Mouse (Mus musculus): ENCODE data around the gene Catsperg1. TPM values are rescaled to one million over a fixed set of nuclear protein-coding genes. Genes with fewer than 3 reads are reported as not detected.
"Not testable (repeated sequence)": the region's sequence is repeated elsewhere in the genome, so short reads cannot be mapped to it uniquely, and the experiment has no call there.

Catsperg1 gene
- polyA plus RNA-seq, 1 experiment: 254 TPM

DNA sequence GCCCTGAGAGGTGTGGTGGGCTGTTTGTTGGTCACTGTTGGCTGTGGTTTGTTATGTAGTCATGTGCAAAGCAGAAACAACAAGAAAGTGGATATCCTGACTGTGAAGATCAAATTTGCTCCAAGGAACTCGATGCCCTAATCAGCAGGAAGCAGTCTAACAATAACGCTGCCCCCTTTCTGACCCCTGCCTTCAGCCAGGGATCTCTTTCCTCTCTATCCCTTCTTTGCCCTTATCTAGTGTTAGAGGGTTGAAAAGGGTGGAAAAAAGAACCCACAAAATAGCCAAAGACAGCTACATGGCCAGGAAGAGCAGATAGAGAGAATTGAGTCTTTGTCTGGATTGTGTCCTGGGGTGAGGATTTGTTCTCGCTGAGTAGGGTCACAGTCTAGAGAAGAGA, 16.7 kb upstream of the Catsperg1 start:
- peaks cover 4% of the 10 kb centered on the region for H3K4me1 ChIP-seq (ENCODE audit: control insufficient read depth, insufficient read depth, low read length)
- no peaks in the 10 kb centered on the region for H3K36me3 ChIP-seq (ENCODE audit: control insufficient read depth, insufficient read depth, low read length)
- no peak overlapping the region for H3K4me3 ChIP-seq (ENCODE audit: control insufficient read depth, low read depth, low read length)
- no peak overlapping the region for H3K27ac ChIP-seq (ENCODE audit: control insufficient read depth, insufficient read depth, low read depth, low read length)
- no peaks in the 10 kb centered on the region for H3K27me3 ChIP-seq (ENCODE audit: control insufficient read depth, insufficient read depth, low read length)
- TF ChIP-seq CTCF (IDR thresholded peaks at IDR 0.05; ENCODE audit: control insufficient read depth, insufficient read depth, insufficient replicate concordance, low read depth, low read length) (no peak), POLR2A (IDR thresholded peaks at IDR 0.05; ENCODE audit: control insufficient read depth, low read depth, low read length) (no peak)

DNA sequence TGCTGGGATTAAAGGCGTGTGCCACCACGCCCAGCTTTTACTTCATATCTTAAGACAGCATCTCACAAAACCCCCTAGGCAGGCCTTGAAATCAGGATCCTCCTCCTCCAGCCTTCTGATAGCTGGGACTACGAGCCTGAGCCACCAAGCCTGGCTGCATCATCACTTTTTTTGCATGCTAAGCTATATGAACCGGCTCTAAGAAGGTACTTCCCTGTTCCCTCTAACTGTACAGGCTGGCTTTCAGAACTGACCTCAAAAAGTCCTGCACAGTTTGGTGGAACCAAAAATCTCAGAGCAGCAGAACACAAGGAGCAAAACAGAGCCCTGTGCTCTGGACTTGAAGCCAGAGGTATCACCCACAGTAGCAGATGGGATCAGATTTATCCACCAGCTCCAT, 14.4 kb upstream of the Catsperg1 start:
- H3K4me3 ChIP-seq (ENCODE audit: control insufficient read depth, low read depth, low read length): no peak overlapping the region
- H3K27me3 ChIP-seq (ENCODE audit: control insufficient read depth, insufficient read depth, low read length): no peaks in the 10 kb centered on the region

DNA sequence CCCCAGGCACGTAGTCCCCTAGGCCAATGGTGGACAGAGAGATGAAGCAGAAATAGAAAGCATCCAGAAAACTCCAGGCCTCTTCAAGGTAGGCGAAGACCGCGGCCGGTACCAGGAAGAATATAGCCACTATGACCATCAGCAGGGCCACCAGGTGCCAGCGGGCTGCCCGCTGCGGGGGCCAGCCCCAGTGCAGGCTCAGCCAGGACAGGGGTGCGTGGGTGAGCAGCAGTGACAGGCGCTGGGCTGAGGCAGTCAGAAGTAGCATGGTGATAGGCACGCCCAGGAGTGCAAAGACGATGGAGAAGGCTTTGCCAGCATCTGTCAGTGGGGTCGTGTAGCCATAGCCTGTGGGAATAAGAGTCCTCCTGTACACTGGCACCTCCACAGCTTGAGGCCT, 11.7 kb upstream of the Catsperg1 start:
- no peak overlapping the region for H3K27ac ChIP-seq (ENCODE audit: control insufficient read depth, insufficient read depth, low read depth, low read length)
- H3K36me3 ChIP-seq (ENCODE audit: control insufficient read depth, insufficient read depth, low read length): no peaks in the 10 kb centered on the region
- H3K4me1 ChIP-seq (ENCODE audit: control insufficient read depth, insufficient read depth, low read length): peaks cover 13% of the 10 kb centered on the region
- TF ChIP-seq CTCF (IDR thresholded peaks at IDR 0.05; ENCODE audit: control insufficient read depth, insufficient read depth, insufficient replicate concordance, low read depth, low read length) (no peak), POLR2A (IDR thresholded peaks at IDR 0.05; ENCODE audit: control insufficient read depth, low read depth, low read length) (no peak)
- peak overlapping the region; percentile 13 for H3K4me3 ChIP-seq (ENCODE audit: control insufficient read depth, low read depth, low read length)
- no peaks in the 10 kb centered on the region for H3K27me3 ChIP-seq (ENCODE audit: control insufficient read depth, insufficient read depth, low read length)

More for the DNA sequence above, 14.4 kb upstream of the Catsperg1 start:
- H3K36me3 ChIP-seq (ENCODE audit: control insufficient read depth, insufficient read depth, low read length): no peaks in the 10 kb centered on the region
- TF ChIP-seq POLR2A (IDR thresholded peaks at IDR 0.05; ENCODE audit: control insufficient read depth, low read depth, low read length) (no peak), CTCF (IDR thresholded peaks at IDR 0.05; ENCODE audit: control insufficient read depth, insufficient read depth, insufficient replicate concordance, low read depth, low read length) (no peak)
- peaks cover 13% of the 10 kb centered on the region for H3K4me1 ChIP-seq (ENCODE audit: control insufficient read depth, insufficient read depth, low read length)
- no peak overlapping the region for H3K27ac ChIP-seq (ENCODE audit: control insufficient read depth, insufficient read depth, low read depth, low read length)

DNA sequence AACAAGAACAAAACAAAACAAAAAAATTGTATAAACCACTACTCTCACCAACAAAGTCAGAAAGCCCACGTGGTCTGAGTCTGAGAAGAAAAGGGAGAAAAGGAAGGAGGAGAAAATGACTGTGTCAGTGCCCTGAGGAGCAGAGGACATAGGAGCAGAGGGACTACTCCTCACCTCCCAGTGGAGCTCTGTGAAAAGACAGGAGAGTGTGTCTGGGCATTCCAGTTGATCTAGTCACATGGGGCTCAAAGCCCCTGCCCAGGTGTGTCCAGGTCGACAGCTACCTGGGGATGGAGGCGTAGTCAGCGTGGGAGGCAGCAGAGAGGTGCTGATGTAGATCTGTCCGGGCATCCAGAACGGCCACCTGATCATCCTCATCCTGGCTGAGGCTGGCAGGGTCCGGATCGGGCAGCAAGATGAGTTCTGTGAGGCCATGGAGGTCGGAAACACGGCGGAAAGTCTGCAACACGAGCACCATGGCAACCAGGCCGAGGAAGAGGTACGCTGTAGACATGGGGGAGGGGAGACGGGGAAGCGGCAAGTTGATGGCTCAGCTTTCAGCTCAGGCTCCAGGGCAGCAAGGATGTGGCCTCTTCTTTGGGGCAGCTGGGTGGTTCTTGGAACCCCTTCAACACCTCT, 11.0 kb upstream of the Catsperg1 start:
- Histone ChIP-seq H3K36me3 (ENCODE audit: control insufficient read depth, insufficient read depth, low read length) (no peaks in the 10 kb centered on the region), H3K27ac (ENCODE audit: control insufficient read depth, insufficient read depth, low read depth, low read length) (no peak overlapping the region), H3K4me1 (ENCODE audit: control insufficient read depth, insufficient read depth, low read length) (peaks cover 13% of the 10 kb centered on the region), H3K27me3 (ENCODE audit: control insufficient read depth, insufficient read depth, low read length) (no peaks in the 10 kb centered on the region), H3K4me3 (ENCODE audit: control insufficient read depth, low read depth, low read length) (peak overlapping the region; percentile 13)
- no peak for TF ChIP-seq POLR2A (IDR thresholded peaks at IDR 0.05; ENCODE audit: control insufficient read depth, low read depth, low read length)
- no peak for TF ChIP-seq CTCF (IDR thresholded peaks at IDR 0.05; ENCODE audit: control insufficient read depth, insufficient read depth, insufficient replicate concordance, low read depth, low read length)

DNA sequence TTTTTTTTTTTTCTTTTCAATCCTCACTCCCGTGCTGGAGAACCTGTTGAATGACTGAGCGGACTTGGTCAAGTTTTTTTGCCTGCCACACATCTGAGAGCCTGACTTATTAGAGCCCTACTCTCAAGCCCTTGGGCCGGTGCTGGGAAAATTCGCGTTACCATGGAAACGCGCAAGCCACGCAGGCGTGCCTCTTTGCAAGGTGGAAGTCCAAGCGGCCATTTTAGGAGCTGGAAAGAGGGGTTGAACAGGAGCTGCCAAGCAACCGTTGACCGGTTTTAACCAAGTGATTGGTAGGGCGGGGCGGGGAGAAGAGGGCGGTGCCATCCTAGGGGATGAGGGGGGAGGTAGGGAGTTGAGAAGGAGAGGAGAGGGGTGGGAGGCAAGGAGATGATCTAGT, 1.0 kb upstream of the Catsperg1 start:
- Histone ChIP-seq H3K4me1 (ENCODE audit: control insufficient read depth, insufficient read depth, low read length) (peaks cover 17% of the 10 kb centered on the region), H3K27ac (ENCODE audit: control insufficient read depth, insufficient read depth, low read depth, low read length) (peak overlapping the region; percentile 84)
- TF ChIP-seq CTCF (IDR thresholded peaks at IDR 0.05; ENCODE audit: control insufficient read depth, insufficient read depth, insufficient replicate concordance, low read depth, low read length) (no peak), POLR2A (IDR thresholded peaks at IDR 0.05; ENCODE audit: control insufficient read depth, low read depth, low read length) (peak; percentile 28; the same call in 1 of the 2 replicates)

GRCm38 (mm10) chr7:29214236-29214635, 401 bp upstream of the Catsperg1 start:
- Histone ChIP-seq H3K27me3 (ENCODE audit: control insufficient read depth, insufficient read depth, low read length) (no peaks in the 10 kb centered on the region), H3K27ac (ENCODE audit: control insufficient read depth, insufficient read depth, low read depth, low read length) (peak overlapping the region; percentile 88), H3K36me3 (ENCODE audit: control insufficient read depth, insufficient read depth, low read length) (no peaks in the 10 kb centered on the region), H3K4me3 (ENCODE audit: control insufficient read depth, low read depth, low read length) (peak overlapping the region; percentile 93), H3K4me1 (ENCODE audit: control insufficient read depth, insufficient read depth, low read length) (peaks cover 17% of the 10 kb centered on the region)
- no peak for TF ChIP-seq CTCF (IDR thresholded peaks at IDR 0.05; ENCODE audit: control insufficient read depth, insufficient read depth, insufficient replicate concordance, low read depth, low read length)
- TF ChIP-seq POLR2A (IDR thresholded peaks at IDR 0.05; ENCODE audit: control insufficient read depth, low read depth, low read length): no peak

More for the DNA sequence above, 1.0 kb upstream of the Catsperg1 start:
- peak overlapping the region; percentile 93 for H3K4me3 ChIP-seq (ENCODE audit: control insufficient read depth, low read depth, low read length)
- no peaks in the 10 kb centered on the region for H3K36me3 ChIP-seq (ENCODE audit: control insufficient read depth, insufficient read depth, low read length)
- H3K27me3 ChIP-seq (ENCODE audit: control insufficient read depth, insufficient read depth, low read length): no peaks in the 10 kb centered on the region

DNA sequence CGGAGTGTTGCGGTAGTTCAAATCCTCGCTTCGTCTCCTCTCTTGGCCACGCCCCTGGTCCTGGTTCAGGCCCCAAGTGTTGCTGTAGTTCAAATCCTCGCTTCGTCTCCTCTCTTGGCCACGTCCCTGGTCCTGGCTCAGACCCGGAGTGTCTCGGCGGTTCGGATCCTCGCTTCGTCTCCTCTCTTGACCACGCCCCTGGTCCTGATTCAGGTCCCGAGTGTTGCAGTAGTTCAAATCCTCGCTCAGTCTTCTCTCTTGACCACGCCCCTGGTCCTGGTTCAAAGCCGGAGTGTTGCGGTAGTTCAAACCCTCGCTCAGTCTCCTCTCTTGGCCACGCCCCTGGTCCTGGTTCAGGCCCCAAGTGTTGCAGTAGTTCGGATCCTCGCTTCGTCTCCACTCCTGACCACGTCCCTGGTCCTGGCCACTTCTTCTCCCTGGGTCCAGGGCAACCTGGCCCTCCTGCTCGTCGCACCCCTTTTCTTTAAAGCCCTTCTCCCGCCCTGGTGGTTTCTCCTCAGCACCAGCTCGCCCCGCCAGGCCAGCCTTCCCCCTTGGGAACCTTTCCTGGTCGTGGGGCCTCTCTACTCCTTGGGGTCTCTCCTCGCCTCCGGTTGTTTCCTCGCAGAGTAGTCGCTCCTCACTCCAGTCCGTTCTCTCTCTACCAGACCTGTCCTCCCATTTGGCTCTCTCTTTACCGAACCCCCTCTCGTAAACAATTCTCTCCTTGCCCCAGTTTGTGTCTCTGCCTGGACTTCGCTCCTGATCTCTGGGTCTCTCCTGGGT, 867 bp downstream of the Catsperg1 start:
- Histone ChIP-seq H3K4me3 (ENCODE audit: control insufficient read depth, low read depth, low read length) (peak overlapping the region; percentile 93), H3K27ac (ENCODE audit: control insufficient read depth, insufficient read depth, low read depth, low read length) (peak overlapping the region; percentile 96), H3K4me1 (ENCODE audit: control insufficient read depth, insufficient read depth, low read length) (peaks cover 17% of the 10 kb centered on the region)
- H3K27me3 ChIP-seq (ENCODE audit: control insufficient read depth, insufficient read depth, low read length); H3K36me3 ChIP-seq (ENCODE audit: control insufficient read depth, insufficient read depth, low read length): not testable (repeated sequence)
